Mouse (Mus musculus): ENCODE measurements around the gene Phf21a. TPM values are rescaled to one million over a fixed set of nuclear protein-coding genes. Genes with fewer than 3 reads are reported as not detected.

Phf21a gene
- polyA plus RNA-seq, 1 experiment from 2014 or later = 34.9 TPM

GRCm38 (mm10) chr2:92380495-92381050, 287.7 kb downstream of the Phf21a start:
- H3K9ac ChIP-seq = no peak overlapping the region
- no peak for ATAC-seq (ENCODE audit: insufficient number of reproducible peaks, low FRiP score, low TSS enrichment, low read depth)
- no peak overlapping the region for H3K27ac ChIP-seq
- no peaks in the 10 kb centered on the region for H3K27me3 ChIP-seq
- H3K9me3 ChIP-seq = no peaks in the 10 kb centered on the region
- H3K4me2 ChIP-seq = no peak overlapping the region
- H3K4me3 ChIP-seq = no peak overlapping the region
- 69% methylated on average over 6 of the region's 6 CpGs for WGBS
- H3K4me1 ChIP-seq = peaks cover 10% of the 10 kb centered on the region
- peaks cover 78% of the 10 kb centered on the region for H3K36me3 ChIP-seq

GRCm38 (mm10) chr2:92381161-92381560, 288.2 kb downstream of the Phf21a start:
- Histone ChIP-seq H3K9ac (no peak overlapping the region), H3K36me3 (peaks cover 84% of the 10 kb centered on the region)
- WGBS = 87% methylated on average over 5 of the region's 5 CpGs

GRCm38 (mm10) chr2:92381901-92382588, 289.1 kb downstream of the Phf21a start, which contains the start of gene 1700029I15Rik:
Gene 1700029I15Rik (plus strand): TSS chr2:92382538.
- Histone ChIP-seq H3K27ac (no peak within 1 kb of the TSS), H3K9ac (no peak within 1 kb of the TSS), H3K27me3 (no peaks in the 10 kb centered on the region), H3K4me3 (no peak within 1 kb of the TSS), H3K9me3 (no peaks in the 10 kb centered on the region), H3K36me3 (peaks cover 93% of the 10 kb centered on the region), H3K4me2 (no peak within 1 kb of the TSS), H3K4me1 (no peaks in the 10 kb centered on the region)
- ATAC-seq (ENCODE audit: insufficient number of reproducible peaks, low FRiP score, low TSS enrichment, low read depth) = no peak
- WGBS = 85% methylated on average over 5 of the region's 5 CpGs

More at GRCm38 (mm10) chr2:92381161-92381560, 288.2 kb downstream of the Phf21a start:
- ATAC-seq (ENCODE audit: insufficient number of reproducible peaks, low FRiP score, low TSS enrichment, low read depth) = no peak
- Histone ChIP-seq H3K4me1 (peaks cover 4% of the 10 kb centered on the region), H3K4me3 (no peak overlapping the region), H3K27ac (no peak overlapping the region), H3K4me2 (no peak overlapping the region), H3K27me3 (no peaks in the 10 kb centered on the region), H3K9me3 (no peaks in the 10 kb centered on the region)

GRCm38 (mm10) chr2:92382759-92383158, 289.8 kb downstream of the Phf21a start:
- H3K27ac ChIP-seq = no peak overlapping the region

GRCm38 (mm10) chr2:92384101-92384500, 291.2 kb downstream of the Phf21a start:
- H3K4me3 ChIP-seq = no peak overlapping the region
- H3K36me3 ChIP-seq = peaks cover 83% of the 10 kb centered on the region
- no peak overlapping the region for H3K9ac ChIP-seq
- H3K27me3 ChIP-seq = no peaks in the 10 kb centered on the region
- no peak overlapping the region for H3K27ac ChIP-seq
- WGBS = 76% methylated on average over 4 of the region's 4 CpGs
- peaks cover 15% of the 10 kb centered on the region for H3K4me1 ChIP-seq
- no peak for ATAC-seq (ENCODE audit: insufficient number of reproducible peaks, low FRiP score, low TSS enrichment, low read depth)
- no peak overlapping the region for H3K4me2 ChIP-seq
- no peaks in the 10 kb centered on the region for H3K9me3 ChIP-seq

More at GRCm38 (mm10) chr2:92382759-92383158, 289.8 kb downstream of the Phf21a start:
- 84% methylated on average over 4 of the region's 4 CpGs for WGBS
- H3K36me3 ChIP-seq = peaks cover 96% of the 10 kb centered on the region
- no peak overlapping the region for H3K4me3 ChIP-seq
- H3K9ac ChIP-seq = no peak overlapping the region
- peaks cover 3% of the 10 kb centered on the region for H3K4me1 ChIP-seq
- H3K9me3 ChIP-seq = no peaks in the 10 kb centered on the region
- no peak overlapping the region for H3K4me2 ChIP-seq
- H3K27me3 ChIP-seq = no peaks in the 10 kb centered on the region
- no peak for ATAC-seq (ENCODE audit: insufficient number of reproducible peaks, low FRiP score, low TSS enrichment, low read depth)

GRCm38 (mm10) chr2:92385113-92386051, 292.5 kb downstream of the Phf21a start:
- Histone ChIP-seq H3K4me3 (no peak overlapping the region), H3K9ac (no peak overlapping the region), H3K36me3 (peaks cover 70% of the 10 kb centered on the region), H3K27me3 (no peaks in the 10 kb centered on the region), H3K27ac (no peak overlapping the region), H3K4me1 (peaks cover 26% of the 10 kb centered on the region), H3K9me3 (no peaks in the 10 kb centered on the region), H3K4me2 (no peak overlapping the region)
- WGBS = 83% methylated on average over 22 of the region's 22 CpGs
- ATAC-seq (ENCODE audit: insufficient number of reproducible peaks, low FRiP score, low TSS enrichment, low read depth) = no peak

- Histone ChIP-seq H3K4me2 (no peak overlapping the region), H3K9ac (no peak overlapping the region), H3K4me3 (no peak overlapping the region), H3K27me3 (no peaks in the 10 kb centered on the region), H3K36me3 (peaks cover 54% of the 10 kb centered on the region), H3K4me1 (peaks cover 39% of the 10 kb centered on the region), H3K27ac (no peak overlapping the region), H3K9me3 (no peaks in the 10 kb centered on the region)
- WGBS = 89% methylated on average over 30 of the region's 30 CpGs
- ATAC-seq (ENCODE audit: insufficient number of reproducible peaks, low FRiP score, low TSS enrichment, low read depth) = no peak
These were observed 294.1 kb downstream of the Phf21a start for GRCm38 (mm10) chr2:92386821-92387570.

GRCm38 (mm10) chr2:92387646-92388045, 294.7 kb downstream of the Phf21a start:
- Histone ChIP-seq H3K27ac (no peak overlapping the region), H3K4me2 (peak overlapping the region; percentile 90; the same call in 1 of the 2 replicates), H3K4me1 (peaks cover 45% of the 10 kb centered on the region), H3K4me3 (no peak overlapping the region), H3K36me3 (peaks cover 47% of the 10 kb centered on the region), H3K9ac (no peak overlapping the region), H3K27me3 (no peaks in the 10 kb centered on the region), H3K9me3 (no peaks in the 10 kb centered on the region)
- 75% methylated on average over 4 of the region's 4 CpGs for WGBS
- ATAC-seq (ENCODE audit: insufficient number of reproducible peaks, low FRiP score, low TSS enrichment, low read depth) = no peak

- Histone ChIP-seq H3K27me3 (no peaks in the 10 kb centered on the region), H3K36me3 (peaks cover 43% of the 10 kb centered on the region), H3K9me3 (no peaks in the 10 kb centered on the region), H3K4me2 (peak overlapping the region; percentile 90), H3K9ac (peak overlapping the region; percentile 58; the same call in 1 of the 2 replicates), H3K4me3 (peak overlapping the region; percentile 69), H3K4me1 (peaks cover 50% of the 10 kb centered on the region), H3K27ac (no peak overlapping the region)
- ATAC-seq (ENCODE audit: insufficient number of reproducible peaks, low FRiP score, low TSS enrichment, low read depth) = no peak
- WGBS = 62% methylated on average over 3 of the region's 3 CpGs
These were observed 295.2 kb downstream of the Phf21a start for GRCm38 (mm10) chr2:92388081-92388517.

- Histone ChIP-seq H3K4me2 (peak overlapping the region; percentile 90), H3K27me3 (no peaks in the 10 kb centered on the region), H3K9ac (peak overlapping the region; percentile 58), H3K4me1 (peaks cover 50% of the 10 kb centered on the region), H3K9me3 (no peaks in the 10 kb centered on the region), H3K27ac (peak overlapping the region; percentile 87), H3K36me3 (peaks cover 33% of the 10 kb centered on the region), H3K4me3 (peak overlapping the region; percentile 69)
- ATAC-seq (ENCODE audit: insufficient number of reproducible peaks, low FRiP score, low TSS enrichment, low read depth) = peak; percentile 83
- WGBS = 1% methylated on average over 61 of the region's 62 CpGs
These were observed 296.1 kb downstream of the Phf21a start for GRCm38 (mm10) chr2:92388891-92389641.

Data from limb, embryonic 15.5 days (tissue).